Mouse (Mus musculus) heart, postnatal 0 days (tissue): ENCODE data around the gene Acvr1b.

Experiments used
- CTCF ChIP-seq: IDR thresholded peaks from 2 replicates; pipeline ENCODE4 v1.5.1; 2016; ENCODE audit warnings: antibody characterized with exemption, control low read depth, low read depth
- EP300 ChIP-seq: IDR thresholded peaks from 2 replicates; pipeline ENCODE4 v1.6.1; 2016; ENCODE audit warnings: antibody characterized with exemption, low read depth

- TF ChIP-seq CTCF = no peak
- TF ChIP-seq EP300 = no peak
Observed at GRCm38 (mm10) chr15:101253563-101253885, 79.7 kb downstream of the Acvr1b start.
